Mouse (Mus musculus): ENCODE data around the gene Smim26. TPM values are rescaled to one million over a fixed set of nuclear protein-coding genes. Genes with fewer than 3 reads are reported as not detected.

Smim26 gene
- polyA plus RNA-seq, 1 experiment: 48.3 TPM

GRCm38 (mm10) chr2:144598006-144598405, 4.2 kb downstream of the Smim26 start:
- Histone ChIP-seq H3K79me2 (ENCODE audit: control insufficient read depth, insufficient read depth) (no peaks in the 10 kb centered on the region), H3ac (ENCODE audit: control insufficient read depth, insufficient read length, low read depth) (no peak overlapping the region), H3K36me3 (ENCODE audit: control insufficient read depth, insufficient read depth) (peaks cover 8% of the 10 kb centered on the region), H3K27me3 (ENCODE audit: control insufficient read depth, insufficient read depth, insufficient read length) (no peaks in the 10 kb centered on the region), H3K79me3 (ENCODE audit: low read depth) (no peaks in the 10 kb centered on the region), H3K4me3 (ENCODE audit: insufficient read depth, poor library complexity, severe bottlenecking) (no peak overlapping the region)
- TF ChIP-seq MAX (IDR thresholded peaks at IDR 0.05) (no peak), MYOD1 (IDR thresholded peaks at IDR 0.05; ENCODE audit: control insufficient read depth, insufficient read length, low read depth) (no peak), FOSL1 (IDR thresholded peaks at IDR 0.05; ENCODE audit: insufficient read depth, low read length, poor library complexity, severe bottlenecking) (no peak), USF1 (IDR thresholded peaks at IDR 0.05; ENCODE audit: low read depth) (no peak), MYOG (IDR thresholded peaks at IDR 0.05; ENCODE audit: control insufficient read depth, extremely low read depth, insufficient read length) (no peak), CEBPB (IDR thresholded peaks at IDR 0.05; ENCODE audit: low read depth) (no peak), CTCF (IDR thresholded peaks at IDR 0.05; ENCODE audit: control insufficient read depth, insufficient read depth, insufficient read length) (no peak)

- Histone ChIP-seq H3K27me3 (ENCODE audit: control insufficient read depth, insufficient read depth, insufficient read length) (no peaks in the 10 kb centered on the region), H3ac (ENCODE audit: control insufficient read depth, insufficient read length, low read depth) (peak within 1 kb of the TSS; percentile 59), H3K79me3 (ENCODE audit: low read depth) (no peaks in the 10 kb centered on the region), H3K79me2 (ENCODE audit: control insufficient read depth, insufficient read depth) (no peaks in the 10 kb centered on the region), H3K4me3 (ENCODE audit: insufficient read depth, poor library complexity, severe bottlenecking) (peak within 1 kb of the TSS; percentile 59), H3K36me3 (ENCODE audit: control insufficient read depth, insufficient read depth) (peaks cover 8% of the 10 kb centered on the region)
- TF ChIP-seq MYOG (IDR thresholded peaks at IDR 0.05; ENCODE audit: control insufficient read depth, extremely low read depth, insufficient read length) (no peak), MAX (IDR thresholded peaks at IDR 0.05) (no peak), CTCF (IDR thresholded peaks at IDR 0.05; ENCODE audit: control insufficient read depth, insufficient read depth, insufficient read length) (peak; percentile 82), USF1 (IDR thresholded peaks at IDR 0.05; ENCODE audit: low read depth) (no peak)
These were observed 6.2 kb downstream of the Smim26 start, which contains the start of gene Dtd1 for GRCm38 (mm10) chr2:144599831-144600687. Gene Dtd1 (plus strand): TSS chr2:144599897.

- H3ac ChIP-seq (ENCODE audit: control insufficient read depth, insufficient read length, low read depth): no peak overlapping the region
These were observed 7.7 kb downstream of the Smim26 start for GRCm38 (mm10) chr2:144601576-144601975.

GRCm38 (mm10) chr2:144613956-144614355, 20.1 kb downstream of the Smim26 start:
- no peaks in the 10 kb centered on the region for H3K79me2 ChIP-seq (ENCODE audit: control insufficient read depth, insufficient read depth)
- no peak overlapping the region for H3K4me3 ChIP-seq (ENCODE audit: insufficient read depth, poor library complexity, severe bottlenecking)
- H3K79me3 ChIP-seq (ENCODE audit: low read depth): no peaks in the 10 kb centered on the region
- no peak overlapping the region for H3ac ChIP-seq (ENCODE audit: control insufficient read depth, insufficient read length, low read depth)
- H3K27me3 ChIP-seq (ENCODE audit: control insufficient read depth, insufficient read depth, insufficient read length): no peaks in the 10 kb centered on the region
- H3K36me3 ChIP-seq (ENCODE audit: control insufficient read depth, insufficient read depth): no peaks in the 10 kb centered on the region
- TF ChIP-seq USF1 (IDR thresholded peaks at IDR 0.05; ENCODE audit: low read depth) (no peak), CEBPB (IDR thresholded peaks at IDR 0.05; ENCODE audit: low read depth) (no peak), CTCF (IDR thresholded peaks at IDR 0.05; ENCODE audit: control insufficient read depth, insufficient read depth, insufficient read length) (no peak), FOSL1 (IDR thresholded peaks at IDR 0.05; ENCODE audit: insufficient read depth, low read length, poor library complexity, severe bottlenecking) (no peak), MYOD1 (IDR thresholded peaks at IDR 0.05; ENCODE audit: control insufficient read depth, insufficient read length, low read depth) (no peak), MAX (IDR thresholded peaks at IDR 0.05) (no peak), MYOG (IDR thresholded peaks at IDR 0.05; ENCODE audit: control insufficient read depth, extremely low read depth, insufficient read length) (no peak)

More at GRCm38 (mm10) chr2:144601576-144601975, 7.7 kb downstream of the Smim26 start:
- H3K79me2 ChIP-seq (ENCODE audit: control insufficient read depth, insufficient read depth): no peaks in the 10 kb centered on the region
- H3K79me3 ChIP-seq (ENCODE audit: low read depth): no peaks in the 10 kb centered on the region
- no peaks in the 10 kb centered on the region for H3K36me3 ChIP-seq (ENCODE audit: control insufficient read depth, insufficient read depth)
- no peak for TF ChIP-seq FOSL1 (IDR thresholded peaks at IDR 0.05; ENCODE audit: insufficient read depth, low read length, poor library complexity, severe bottlenecking)
- no peak for TF ChIP-seq MYOG (IDR thresholded peaks at IDR 0.05; ENCODE audit: control insufficient read depth, extremely low read depth, insufficient read length)
- TF ChIP-seq MYOD1 (IDR thresholded peaks at IDR 0.05; ENCODE audit: control insufficient read depth, insufficient read length, low read depth): no peak
- no peak for TF ChIP-seq CEBPB (IDR thresholded peaks at IDR 0.05; ENCODE audit: low read depth)
- TF ChIP-seq CTCF (IDR thresholded peaks at IDR 0.05; ENCODE audit: control insufficient read depth, insufficient read depth, insufficient read length): no peak
- TF ChIP-seq MAX (IDR thresholded peaks at IDR 0.05): no peak
- no peak for TF ChIP-seq USF1 (IDR thresholded peaks at IDR 0.05; ENCODE audit: low read depth)
- H3K4me3 ChIP-seq (ENCODE audit: insufficient read depth, poor library complexity, severe bottlenecking): no peak overlapping the region
- no peaks in the 10 kb centered on the region for H3K27me3 ChIP-seq (ENCODE audit: control insufficient read depth, insufficient read depth, insufficient read length)

GRCm38 (mm10) chr2:144617074-144617874, 23.4 kb downstream of the Smim26 start:
- H3K4me3 ChIP-seq (ENCODE audit: insufficient read depth, poor library complexity, severe bottlenecking): no peak overlapping the region
- no peaks in the 10 kb centered on the region for H3K79me3 ChIP-seq (ENCODE audit: low read depth)
- H3ac ChIP-seq (ENCODE audit: control insufficient read depth, insufficient read length, low read depth): no peak overlapping the region
- H3K36me3 ChIP-seq (ENCODE audit: control insufficient read depth, insufficient read depth): no peaks in the 10 kb centered on the region
- H3K79me2 ChIP-seq (ENCODE audit: control insufficient read depth, insufficient read depth): no peaks in the 10 kb centered on the region
- no peak for TF ChIP-seq CTCF (IDR thresholded peaks at IDR 0.05; ENCODE audit: control insufficient read depth, insufficient read depth, insufficient read length)
- TF ChIP-seq MAX (IDR thresholded peaks at IDR 0.05): no peak
- TF ChIP-seq CEBPB (IDR thresholded peaks at IDR 0.05; ENCODE audit: low read depth): no peak
- TF ChIP-seq MYOG (IDR thresholded peaks at IDR 0.05; ENCODE audit: control insufficient read depth, extremely low read depth, insufficient read length): no peak
- no peak for TF ChIP-seq FOSL1 (IDR thresholded peaks at IDR 0.05; ENCODE audit: insufficient read depth, low read length, poor library complexity, severe bottlenecking)
- no peak for TF ChIP-seq USF1 (IDR thresholded peaks at IDR 0.05; ENCODE audit: low read depth)
- TF ChIP-seq MYOD1 (IDR thresholded peaks at IDR 0.05; ENCODE audit: control insufficient read depth, insufficient read length, low read depth): no peak
- H3K27me3 ChIP-seq (ENCODE audit: control insufficient read depth, insufficient read depth, insufficient read length): no peaks in the 10 kb centered on the region

Measured in C2C12 (cell line).